ENCODE assay signal across 10 mouse cellular contexts in genomic region chr6:95621821-95622220, GRCm38 (mm10).
DNase-seq lines count a peak whose midpoint lies in the region; TF ChIP-seq lines count a peak whose summit lies in the region.
"Had no signal": no experiment of that assay in that cellular context is flagged by ENCODE, and none has a peak within 500 bp of the region (broad histone marks: within the 10 kb centered on the region; RNA-seq: fewer than 3 reads in every experiment).

No protein-coding gene starts in this region.

- DNase-seq in cerebellum, adult 11-12 months, result peak; percentile 12
- DNase-seq in cerebellum, adult 11 months, result no peak
- DNase-seq in ovary, adult 18-20 months (ENCODE audit: low spot score), result peak; percentile 29
- no peak for DNase-seq in ovary, postnatal 10 days (ENCODE audit: low spot score)
- peak; percentile 86 for DNase-seq in gastrocnemius, adult 2 months
- DNase-seq in kidney, postnatal 36 days, result peak; percentile 39 to 55
- peak; percentile 50 to 61 for DNase-seq in right cerebral cortex, postnatal 10 days (ENCODE audit: low spot score in 2 of 2)
- DNase-seq in thymus, postnatal 4 days, result no peak

- intact Hi-C loops in gastrocnemius, adult 2 months (cut with DNase I), result loop anchor here (5.0 kb wide), 1 partner anchor 95 kb away; the partner anchor contains the start of gene Suclg2

- H3K27ac ChIP-seq in gastrocnemius, adult 2 months, result peak overlapping the region; percentile 44
- H3K27ac ChIP-seq: embryonic facial prominence, embryonic 13.5 days; macrophage had no signal

- no peak overlapping the region for H3K4me3 ChIP-seq in gastrocnemius, adult 2 months
- H3K4me3 ChIP-seq: embryonic facial prominence, embryonic 13.5 days had no signal

- no peak for TF ChIP-seq CTCF in gastrocnemius, adult 2 months (IDR thresholded peaks at IDR 0.05)

Comparison
In these comparisons a context has a peak if more than half of its experiments do, and no peak if none do; other contexts are left out.
1. DNase-seq: peak in cerebellum, adult 11-12 months (single experiment), ovary, adult 18-20 months (single experiment), gastrocnemius, adult 2 months (single experiment), kidney, postnatal 36 days (2 of 2) and right cerebral cortex, postnatal 10 days (2 of 2); none in cerebellum, adult 11 months (single experiment), ovary, postnatal 10 days (single experiment) and thymus, postnatal 4 days (single experiment).